Mouse (Mus musculus): Measurements from ENCODE around the gene Nfx1. TPM values are rescaled to one million over a fixed set of nuclear protein-coding genes. Genes with fewer than 3 reads are reported as not detected.

Gene Nfx1
- total and polyA plus RNA-seq, 2 experiments from 2014 or later = 27.2 to 32.5 TPM

GRCm38 (mm10) chr4:41047524-41048271 is 77.0 kb downstream of the Nfx1 start, which contains the start of gene Aqp7:
Gene Aqp7 (minus strand): TSS chr4:41048139.
- TF ChIP-seq EP300 (IDR thresholded peaks at IDR 0.05; ENCODE audit: low read depth) (no peak), CTCF (IDR thresholded peaks at IDR 0.05; ENCODE audit: low read depth) (no peak)
- DNase-seq (ENCODE audit: low spot score) = no peak
- Histone ChIP-seq H3K4me2 (ENCODE audit: low read depth, low read length) (peak within 1 kb of the TSS; percentile 18), H3K27ac (ENCODE audit: low read depth) (peak within 1 kb of the TSS; percentile 62), H3K9me3 (replicated peaks; ENCODE audit: control insufficient read depth, low read length) (no peaks in the 10 kb centered on the region), H3K9ac (replicated peaks; ENCODE audit: low read depth, low read length) (no peak within 1 kb of the TSS), H3K36me3 (replicated peaks; ENCODE audit: control insufficient read depth, insufficient read depth, low read length) (no peaks in the 10 kb centered on the region), H3K27me3 (ENCODE audit: control insufficient read depth, insufficient read depth, low read length) (no peaks in the 10 kb centered on the region), H3K4me3 (ENCODE audit: low read depth, low read length) (peak within 1 kb of the TSS; percentile 9; the same call in 1 of the 2 replicates), H3K4me1 (ENCODE audit: control insufficient read depth, insufficient read depth) (peaks cover 11% of the 10 kb centered on the region; the same call in 1 of the 2 replicates)
- WGBS = 30% methylated on average over 9 of the region's 9 CpGs
- peak; percentile 74 for ATAC-seq (ENCODE audit: insufficient read depth, low read depth)

- no peak overlapping the region for H3K9ac ChIP-seq (replicated peaks; ENCODE audit: low read depth, low read length)
- no peak overlapping the region for H3K4me2 ChIP-seq (ENCODE audit: low read depth, low read length)
- TF ChIP-seq EP300 (IDR thresholded peaks at IDR 0.05; ENCODE audit: low read depth) = no peak
- no peak for TF ChIP-seq CTCF (IDR thresholded peaks at IDR 0.05; ENCODE audit: low read depth)
- H3K27ac ChIP-seq (ENCODE audit: low read depth) = peak overlapping the region; percentile 62; the same call in 1 of the 2 replicates
- no peak overlapping the region for H3K4me3 ChIP-seq (ENCODE audit: low read depth, low read length)
- H3K27me3 ChIP-seq (ENCODE audit: control insufficient read depth, insufficient read depth, low read length) = no peaks in the 10 kb centered on the region
- H3K36me3 ChIP-seq (replicated peaks; ENCODE audit: control insufficient read depth, insufficient read depth, low read length) = no peaks in the 10 kb centered on the region
- H3K9me3 ChIP-seq (replicated peaks; ENCODE audit: control insufficient read depth, low read length) = no peaks in the 10 kb centered on the region
- 24% methylated on average over 2 of the region's 2 CpGs for WGBS
- DNase-seq (ENCODE audit: low spot score) (no peak), ATAC-seq (ENCODE audit: insufficient read depth, low read depth) (no peak)
- H3K4me1 ChIP-seq (ENCODE audit: control insufficient read depth, insufficient read depth) = peaks cover 11% of the 10 kb centered on the region; the same call in 1 of the 2 replicates
Measured at GRCm38 (mm10) chr4:41048926-41049325, 78.2 kb downstream of the Nfx1 start.

GRCm38 (mm10) chr4:41050726-41051675 is 80.3 kb downstream of the Nfx1 start:
- no peak for TF ChIP-seq EP300 (IDR thresholded peaks at IDR 0.05; ENCODE audit: low read depth)
- TF ChIP-seq CTCF (IDR thresholded peaks at IDR 0.05; ENCODE audit: low read depth) = peak; percentile 83
- DNase-seq (ENCODE audit: low spot score) (peak; percentile 84), ATAC-seq (ENCODE audit: insufficient read depth, low read depth) (peak; percentile 60; the same call in 1 of the 2 replicates)
- peaks cover 26% of the 10 kb centered on the region for H3K4me1 ChIP-seq (ENCODE audit: control insufficient read depth, insufficient read depth)
- H3K4me2 ChIP-seq (ENCODE audit: low read depth, low read length) = peak overlapping the region; percentile 44
- H3K27me3 ChIP-seq (ENCODE audit: control insufficient read depth, insufficient read depth, low read length) = no peaks in the 10 kb centered on the region
- 35% methylated on average over 16 of the region's 16 CpGs for WGBS
- H3K9ac ChIP-seq (replicated peaks; ENCODE audit: low read depth, low read length) = no peak overlapping the region
- no peaks in the 10 kb centered on the region for H3K36me3 ChIP-seq (replicated peaks; ENCODE audit: control insufficient read depth, insufficient read depth, low read length)
- no peaks in the 10 kb centered on the region for H3K9me3 ChIP-seq (replicated peaks; ENCODE audit: control insufficient read depth, low read length)
- no peak overlapping the region for H3K4me3 ChIP-seq (ENCODE audit: low read depth, low read length)
- no peak overlapping the region for H3K27ac ChIP-seq (ENCODE audit: low read depth)

- Histone ChIP-seq H3K9ac (replicated peaks; ENCODE audit: low read depth, low read length) (no peak overlapping the region), H3K4me3 (ENCODE audit: low read depth, low read length) (no peak overlapping the region), H3K4me1 (ENCODE audit: control insufficient read depth, insufficient read depth) (peaks cover 26% of the 10 kb centered on the region), H3K4me2 (ENCODE audit: low read depth, low read length) (no peak overlapping the region), H3K27ac (ENCODE audit: low read depth) (no peak overlapping the region), H3K36me3 (replicated peaks; ENCODE audit: control insufficient read depth, insufficient read depth, low read length) (no peaks in the 10 kb centered on the region), H3K27me3 (ENCODE audit: control insufficient read depth, insufficient read depth, low read length) (no peaks in the 10 kb centered on the region), H3K9me3 (replicated peaks; ENCODE audit: control insufficient read depth, low read length) (no peaks in the 10 kb centered on the region)
- TF ChIP-seq EP300 (IDR thresholded peaks at IDR 0.05; ENCODE audit: low read depth) (no peak), CTCF (IDR thresholded peaks at IDR 0.05; ENCODE audit: low read depth) (no peak)
- WGBS = 85% methylated on average over 7 of the region's 7 CpGs
- DNase-seq (ENCODE audit: low spot score) = no peak
- no peak for ATAC-seq (ENCODE audit: insufficient read depth, low read depth)
Measured at GRCm38 (mm10) chr4:41051781-41052180, 81.1 kb downstream of the Nfx1 start.

GRCm38 (mm10) chr4:41055111-41055510 is 84.4 kb downstream of the Nfx1 start:
- TF ChIP-seq CTCF (IDR thresholded peaks at IDR 0.05; ENCODE audit: low read depth) = no peak
- TF ChIP-seq EP300 (IDR thresholded peaks at IDR 0.05; ENCODE audit: low read depth) = no peak
- peak; percentile 21 for DNase-seq (ENCODE audit: low spot score)
- peak overlapping the region; percentile 65 for H3K27ac ChIP-seq (ENCODE audit: low read depth)
- H3K4me2 ChIP-seq (ENCODE audit: low read depth, low read length) = peak overlapping the region; percentile 54
- H3K27me3 ChIP-seq (ENCODE audit: control insufficient read depth, insufficient read depth, low read length) = no peaks in the 10 kb centered on the region
- H3K9me3 ChIP-seq (replicated peaks; ENCODE audit: control insufficient read depth, low read length) = no peaks in the 10 kb centered on the region
- H3K9ac ChIP-seq (replicated peaks; ENCODE audit: low read depth, low read length) = peak overlapping the region; percentile 38; the same call in 1 of the 2 replicates
- peaks cover 15% of the 10 kb centered on the region for H3K4me1 ChIP-seq (ENCODE audit: control insufficient read depth, insufficient read depth)
- no peaks in the 10 kb centered on the region for H3K36me3 ChIP-seq (replicated peaks; ENCODE audit: control insufficient read depth, insufficient read depth, low read length)
- 13% methylated on average over 13 of the region's 13 CpGs for WGBS
- peak; percentile 64 for ATAC-seq (ENCODE audit: insufficient read depth, low read depth)
- peak overlapping the region; percentile 12; the same call in 1 of the 2 replicates for H3K4me3 ChIP-seq (ENCODE audit: low read depth, low read length)
